Mouse (Mus musculus): Measurements from ENCODE around the gene Rars.
A peak's percentile ranks its signal among the peaks of the same experiment; 100 is the strongest.

The Rars gene

GRCm38 (mm10) chr11:35769746-35770437 lies 64.4 kb downstream of the Rars start:
- peak; percentile 79 for DNase-seq

DNA sequence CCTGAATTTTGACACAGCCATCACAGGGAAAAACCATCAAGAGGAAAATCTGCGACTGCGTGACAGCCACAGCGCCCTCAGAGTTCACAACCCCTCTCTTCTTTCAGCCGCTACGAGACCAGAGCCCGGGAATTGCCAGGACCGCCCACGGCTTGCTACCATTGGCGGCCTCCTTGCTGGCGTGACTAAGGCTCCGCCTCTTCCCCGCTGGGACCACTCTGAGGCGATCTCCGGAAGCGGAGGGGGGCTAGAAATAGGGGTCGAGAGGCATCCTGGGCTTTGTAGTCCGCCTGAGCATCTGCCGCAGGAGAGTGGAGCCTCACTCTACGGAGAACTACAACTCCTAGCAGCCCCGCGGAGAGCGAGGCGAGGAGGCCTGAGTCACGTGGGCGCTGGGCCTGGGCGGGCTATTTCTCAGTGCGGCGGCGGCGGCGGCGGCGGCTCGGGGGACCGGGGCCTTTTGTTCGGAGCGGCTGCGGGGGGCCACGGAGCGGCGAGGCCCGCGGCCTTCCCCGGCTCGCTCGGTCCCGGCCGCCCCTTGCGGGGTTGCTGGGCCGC lies 65.0 kb downstream of the Rars start, which contains the start of gene Pank3:
Gene Pank3, plus strand, starts transcription at position 297 of the 558 bp plus-strand sequence.
- DNase-seq, result peak; percentile 99

- no peak for DNase-seq
These were observed 67.5 kb downstream of the Rars start for GRCm38 (mm10) chr11:35766845-35767244.

GRCm38 (mm10) chr11:35760627-35761003 lies 73.7 kb downstream of the Rars start:
- DNase-seq, result no peak

- DNase-seq, result no peak
These were observed 74.2 kb downstream of the Rars start for GRCm38 (mm10) chr11:35760001-35760626.

Data from cerebellum, adult 9-10 months (tissue).